Mouse (Mus musculus): ENCODE data around the gene Polr3g.
"Not testable (repeated sequence)": the region's sequence is repeated elsewhere in the genome, so short reads cannot be mapped to it uniquely, and the experiment has no call there.

The Polr3g gene

DNA sequence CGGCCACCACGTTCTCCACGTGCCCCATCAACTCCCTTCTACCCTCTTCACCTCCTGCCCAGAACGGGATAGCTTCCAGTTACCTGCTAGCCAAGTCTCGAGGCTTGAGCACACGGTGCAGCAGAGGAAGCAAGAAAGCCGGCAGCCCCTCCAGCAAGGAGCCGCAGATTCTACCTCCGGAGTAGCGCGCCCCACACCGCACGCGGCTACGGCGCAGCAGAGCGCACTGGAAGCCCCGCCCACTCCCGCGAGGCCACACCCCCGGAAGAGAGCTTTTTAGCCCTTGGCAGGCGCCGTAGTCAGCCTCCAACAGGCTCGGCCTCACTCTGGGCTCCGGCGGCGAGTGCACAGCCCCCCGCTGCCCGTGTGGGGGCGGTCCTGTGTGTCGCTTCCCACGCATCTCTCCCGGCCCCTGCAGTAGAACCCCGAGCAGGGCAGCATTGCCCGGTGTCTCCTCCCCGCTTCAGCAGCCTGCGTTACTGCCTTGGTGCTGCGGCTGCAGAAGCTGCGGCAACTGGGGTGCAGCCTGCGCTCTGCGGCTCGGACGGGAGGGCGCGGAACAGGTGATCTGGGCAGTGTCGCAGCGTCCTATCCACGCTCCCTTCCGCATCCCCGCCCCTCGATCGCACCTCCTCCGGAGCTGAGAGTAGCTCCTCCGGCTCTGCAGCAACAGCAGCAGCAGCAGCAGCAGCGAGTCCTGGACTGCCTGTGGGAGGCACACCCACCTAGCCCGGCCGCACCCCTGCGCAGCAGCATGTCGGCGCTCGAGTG lies at the start of gene Polr3g, which contains the start of gene Mblac2:
Polr3g (minus strand) TSS at position 239 of the 771 bp plus-strand sequence.
Mblac2 (plus strand) TSS at position 567 of the 771 bp plus-strand sequence.
- DNase-seq (ENCODE audit: low spot score) = peak; percentile 74

- no peak for DNase-seq (ENCODE audit: low spot score)
Measured at GRCm38 (mm10) chr13:81760379-81760778, 49.6 kb upstream of the Polr3g start.

DNA sequence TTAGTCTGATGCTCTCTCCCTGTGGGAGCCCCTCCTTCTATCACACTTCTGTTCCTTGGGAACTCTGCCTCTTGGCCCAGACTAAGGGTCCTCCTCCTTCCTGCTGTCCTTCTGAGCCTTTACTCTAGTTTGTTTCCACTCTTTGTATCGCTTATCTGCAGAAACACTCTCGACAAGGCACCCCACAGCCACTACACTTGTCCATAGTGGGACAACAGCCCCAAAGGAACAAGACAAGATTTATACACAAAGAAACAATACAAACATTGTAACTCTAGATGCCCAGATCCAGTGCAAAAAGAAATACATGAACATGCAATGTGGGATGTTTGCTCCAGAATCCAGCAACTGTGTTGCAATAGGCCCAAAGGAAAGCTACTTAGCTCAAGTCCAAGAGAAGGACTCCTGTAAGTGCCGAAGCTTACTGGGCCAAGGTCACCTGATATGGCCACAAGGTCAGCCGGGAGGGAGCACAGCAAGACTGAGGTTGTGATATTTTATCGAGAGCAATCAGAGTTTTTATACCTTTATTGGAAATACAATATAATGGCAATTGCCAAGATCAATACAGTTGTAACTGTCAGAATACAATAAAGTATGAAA lies 46.3 kb upstream of the Polr3g start:
- no peak for DNase-seq (ENCODE audit: low spot score)

GRCm38 (mm10) chr13:81755324-81755723 lies 44.5 kb upstream of the Polr3g start:
- DNase-seq (ENCODE audit: low spot score) = no peak

DNA sequence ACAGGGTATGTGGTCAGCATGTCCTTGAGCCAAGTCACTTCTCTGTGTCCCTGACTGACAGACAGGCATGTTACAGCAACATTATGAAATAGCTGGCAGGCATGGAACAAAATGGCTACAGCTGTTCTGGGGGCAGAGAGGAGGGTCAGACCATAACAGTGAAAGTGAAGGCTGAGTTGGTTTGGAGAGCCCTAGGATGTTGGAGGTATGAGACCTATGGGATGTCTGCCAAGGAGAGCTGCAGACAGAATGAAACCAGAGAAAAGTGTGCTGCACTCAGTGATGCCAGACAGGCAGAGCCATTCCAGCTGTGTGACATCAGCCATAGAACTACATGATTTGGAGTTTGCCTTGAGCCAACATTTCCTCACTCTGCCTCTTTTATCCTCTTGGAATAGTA lies 44.1 kb upstream of the Polr3g start:
- no peak for DNase-seq (ENCODE audit: low spot score)

DNA sequence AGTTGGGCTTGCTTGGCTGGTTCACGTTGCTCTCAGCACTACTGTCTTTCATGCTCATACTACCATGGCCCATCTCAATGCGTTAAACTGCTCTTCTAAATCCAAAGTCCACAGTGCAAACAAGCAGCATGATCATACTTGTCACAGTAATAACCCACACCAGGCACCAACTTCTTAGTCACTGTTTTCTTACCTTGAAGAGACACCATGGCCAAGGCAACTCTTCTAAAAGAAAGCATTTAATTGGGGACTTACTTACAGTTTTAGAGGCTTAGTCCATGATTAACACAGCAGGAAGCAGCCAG lies 33.2 kb upstream of the Polr3g start:
- DNase-seq (ENCODE audit: low spot score) = no peak

DNA sequence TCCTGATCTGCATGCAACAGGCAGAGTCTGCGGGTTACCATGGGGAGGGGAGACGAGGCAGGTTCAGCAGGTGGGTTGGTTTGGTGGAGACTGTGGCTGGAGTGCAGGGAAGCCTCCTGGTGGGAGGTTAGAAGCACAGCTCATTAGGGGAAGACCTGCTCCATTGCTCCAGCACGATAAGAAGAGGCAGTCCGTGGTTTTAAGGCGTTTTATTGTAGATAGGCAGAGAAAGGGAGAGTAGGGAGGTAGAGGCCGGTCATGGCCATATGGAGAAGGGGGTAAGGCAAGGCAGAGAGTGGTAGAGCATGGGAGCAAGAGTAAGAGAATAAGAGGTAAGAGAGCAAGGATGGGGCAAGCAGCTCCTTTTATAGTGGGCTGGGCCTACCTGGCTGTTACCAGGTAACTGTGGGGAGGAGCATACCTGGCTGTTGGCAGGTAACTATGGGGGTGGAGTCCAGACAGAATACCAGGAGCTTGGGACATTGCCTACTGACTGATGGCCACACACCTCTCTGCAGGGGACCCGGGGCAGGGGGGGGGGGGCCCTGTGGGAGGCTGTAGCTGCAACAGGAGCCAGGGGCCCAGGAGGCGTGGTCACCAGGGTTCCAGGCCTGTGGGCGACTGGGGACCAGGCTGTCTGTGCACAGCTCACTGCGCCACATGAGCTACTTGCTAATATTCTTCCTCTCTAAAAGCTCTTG lies 32.7 kb upstream of the Polr3g start:
- DNase-seq (ENCODE audit: low spot score) = no peak

DNA sequence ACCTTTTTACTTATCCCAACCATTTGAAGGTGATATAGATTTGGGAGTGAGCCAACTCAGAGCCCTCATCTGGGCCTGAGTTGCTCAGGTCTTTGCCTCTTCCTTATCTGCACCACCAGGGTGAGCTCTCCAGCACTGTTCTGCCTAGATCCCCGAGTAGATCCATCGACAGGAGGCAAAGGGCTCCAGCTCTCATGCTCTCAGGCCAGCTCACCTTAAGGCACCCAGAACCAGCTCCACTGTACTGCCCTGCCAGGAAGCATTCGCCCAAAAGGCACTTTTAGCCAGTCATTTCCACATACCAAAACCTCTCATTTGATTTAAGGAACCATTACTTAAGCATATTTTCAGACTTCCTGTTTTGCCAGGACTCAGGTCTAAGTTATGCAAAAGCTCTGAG lies 30.1 kb upstream of the Polr3g start:
- DNase-seq (ENCODE audit: low spot score) = no peak

DNA sequence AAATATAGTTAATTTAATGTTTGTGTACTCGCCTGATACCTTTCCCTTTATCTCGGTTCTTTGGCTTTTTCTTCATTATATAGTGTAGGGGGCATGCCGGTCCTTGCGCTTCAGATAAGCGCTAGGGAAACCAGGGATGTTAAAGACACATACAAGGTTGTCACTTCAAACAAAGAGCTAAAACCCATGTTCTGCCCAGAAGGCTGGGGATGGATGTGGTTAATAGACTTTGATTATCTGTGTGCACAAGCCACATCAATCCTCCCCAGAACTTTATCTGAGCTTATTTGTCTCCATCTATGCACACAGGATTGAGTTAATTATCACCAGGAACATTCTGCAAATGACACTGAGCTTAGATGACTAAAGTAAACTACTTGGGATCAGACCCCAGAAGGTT lies 25.8 kb upstream of the Polr3g start:
- DNase-seq (ENCODE audit: low spot score) = no peak

DNA sequence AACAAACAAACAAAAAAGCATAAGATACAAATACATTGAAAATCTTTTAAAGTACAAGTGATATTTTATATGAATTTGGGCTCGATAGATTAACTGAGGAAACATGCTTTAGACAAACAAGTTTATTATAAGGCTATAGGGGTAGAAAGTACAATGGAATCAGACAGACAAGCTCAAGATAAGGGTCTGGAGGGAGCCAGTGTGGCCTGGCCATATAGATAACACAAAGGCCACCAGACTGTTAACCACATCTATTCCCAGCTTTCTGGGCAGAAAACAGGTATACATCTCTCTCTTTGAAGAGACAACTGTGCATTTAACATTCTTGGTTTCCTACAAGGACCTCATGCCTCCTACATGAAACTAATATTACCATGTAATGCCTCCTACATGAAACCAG lies 19.5 kb upstream of the Polr3g start:
- no peak for DNase-seq (ENCODE audit: low spot score)

DNA sequence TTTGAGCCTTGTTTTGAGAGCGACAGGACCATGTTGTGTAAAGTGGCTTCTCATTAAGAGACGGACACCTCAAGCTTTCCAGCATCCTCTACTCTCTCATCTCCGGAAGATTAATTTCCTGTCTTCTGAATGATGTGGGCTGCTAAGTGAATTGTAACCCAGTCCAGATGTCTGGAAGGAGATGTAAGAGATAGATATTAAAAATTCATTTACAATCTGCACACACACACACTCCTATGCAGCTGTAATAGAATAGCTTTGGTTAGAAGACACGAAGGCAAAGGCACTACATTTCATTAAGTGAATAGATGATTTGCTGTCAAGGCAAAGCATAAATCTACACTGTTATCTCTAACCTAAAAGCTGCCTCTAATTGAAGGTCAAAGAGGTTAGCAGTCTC lies 18.3 kb upstream of the Polr3g start:
- no peak for DNase-seq (ENCODE audit: low spot score)

GRCm38 (mm10) chr13:81728141-81728540 lies 17.3 kb upstream of the Polr3g start:
- not testable (repeated sequence) for DNase-seq (ENCODE audit: low spot score)

GRCm38 (mm10) chr13:81713896-81714295 lies 3.1 kb upstream of the Polr3g start:
- DNase-seq (ENCODE audit: low spot score) = no peak

GRCm38 (mm10) chr13:81711546-81712371 lies 946 bp upstream of the Polr3g start:
- no peak for DNase-seq (ENCODE audit: low spot score)

DNA sequence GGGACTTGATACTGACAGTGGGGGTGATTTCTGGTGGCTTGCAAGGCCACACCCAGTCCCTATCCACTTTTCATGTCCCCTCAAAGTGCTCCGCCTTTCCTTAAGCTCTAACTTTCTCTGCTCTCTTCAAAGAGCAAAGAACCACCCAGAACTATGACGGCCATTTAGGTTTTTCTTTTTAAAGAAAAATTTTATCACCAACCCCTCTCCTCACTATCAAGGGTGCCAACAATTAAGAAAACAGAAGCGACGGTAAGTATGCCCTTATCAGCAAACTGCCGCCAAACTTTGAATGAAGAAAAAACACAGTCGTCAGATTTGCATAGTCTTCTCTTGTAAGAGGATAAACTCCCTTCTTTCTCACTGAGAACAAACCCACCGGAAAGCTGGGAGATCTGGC lies 547 bp downstream of the Polr3g start:
- DNase-seq (ENCODE audit: low spot score) = no peak

- DNase-seq (ENCODE audit: low spot score) = no peak
Measured at GRCm38 (mm10) chr13:81709805-81710204, 1.0 kb downstream of the Polr3g start.

- DNase-seq (ENCODE audit: low spot score) = no peak
Measured at GRCm38 (mm10) chr13:81706311-81706710, 4.5 kb downstream of the Polr3g start.

DNA sequence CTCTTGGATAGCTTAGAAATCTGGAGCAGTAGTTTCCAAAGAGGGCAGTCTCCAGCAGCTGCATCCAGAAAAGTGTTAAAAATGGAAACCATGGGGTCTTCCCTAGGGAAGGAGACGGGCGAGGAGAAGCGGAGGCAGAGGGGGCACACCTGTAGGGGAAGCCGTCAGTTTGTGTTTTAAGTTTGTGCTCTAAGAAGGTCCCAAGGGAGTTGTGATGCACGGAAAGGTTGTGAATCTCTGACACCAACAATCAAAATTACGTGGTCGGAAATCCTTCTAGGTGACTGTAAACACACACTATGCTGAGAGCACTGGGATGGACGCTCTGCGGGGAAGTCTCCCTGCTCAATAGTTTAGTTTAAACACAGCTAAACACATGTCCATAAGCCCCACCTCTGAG lies 7.2 kb downstream of the Polr3g start:
- DNase-seq (ENCODE audit: low spot score) = no peak

DNA sequence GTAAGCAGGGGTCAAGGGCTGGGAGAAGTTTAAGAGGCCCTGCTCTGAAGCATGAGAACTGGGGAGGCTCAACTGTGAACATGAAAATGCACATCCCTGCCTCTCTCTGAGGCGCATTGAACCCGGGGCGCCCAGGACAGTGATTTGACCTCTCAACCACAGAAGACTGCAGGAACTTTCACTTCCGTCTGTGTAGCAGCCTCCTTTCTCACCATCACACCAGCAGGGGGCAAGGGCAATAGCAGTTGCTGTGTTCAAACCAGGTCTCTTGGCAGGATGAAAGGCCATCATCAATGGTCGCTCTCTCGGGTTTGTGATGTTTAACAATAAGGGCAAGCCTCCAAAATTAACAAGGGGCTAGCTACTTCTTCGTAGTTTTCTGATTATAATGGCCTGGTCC lies 7.7 kb downstream of the Polr3g start:
- DNase-seq (ENCODE audit: low spot score) = no peak

DNA sequence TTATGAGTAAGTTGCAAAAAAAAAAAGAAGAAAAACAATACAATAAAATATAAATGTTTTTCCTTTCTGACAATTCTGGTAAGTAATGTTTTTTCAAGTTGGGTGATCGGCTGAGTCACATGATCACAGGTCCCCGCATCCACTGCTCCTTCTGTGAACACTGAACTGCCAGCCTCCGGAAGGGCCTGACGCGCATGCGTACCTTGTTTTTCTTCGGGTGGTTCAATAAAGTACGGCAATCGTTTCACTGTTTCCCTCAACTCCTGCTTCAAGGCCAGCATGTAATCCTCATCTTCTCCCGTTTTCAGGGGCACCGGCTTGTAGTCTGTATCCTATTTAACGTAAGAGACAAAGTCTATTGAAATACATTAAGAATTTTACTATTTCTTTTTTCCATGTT lies 16.4 kb downstream of the Polr3g start:
- DNase-seq (ENCODE audit: low spot score) = no peak

DNA sequence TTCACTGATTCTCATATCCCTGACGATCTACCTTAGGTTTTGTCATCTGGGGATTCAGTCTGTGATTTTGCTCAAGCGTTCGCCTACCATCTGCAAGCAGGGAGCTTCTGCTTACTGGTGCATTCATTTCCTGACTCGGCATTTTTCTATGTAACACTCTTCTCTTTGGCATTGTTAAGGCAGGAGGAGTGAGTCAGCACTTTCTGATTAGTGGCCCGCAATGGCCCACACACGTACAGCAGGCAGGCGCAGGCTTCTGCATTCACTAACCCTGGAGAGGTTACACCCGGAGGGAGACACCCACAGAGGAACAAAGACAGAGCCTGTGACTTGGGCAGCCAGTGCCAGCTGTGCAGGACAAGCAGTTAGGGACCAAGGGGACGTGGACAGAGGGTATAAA lies 19.2 kb downstream of the Polr3g start:
- DNase-seq (ENCODE audit: low spot score) = no peak

GRCm38 (mm10) chr13:81690477-81690876 lies 20.3 kb downstream of the Polr3g start:
- DNase-seq (ENCODE audit: low spot score) = no peak

Data from urinary bladder, postnatal 10 days (tissue).